Mouse (Mus musculus): ENCODE measurements around the gene Upk2. TPM values are rescaled to one million over a fixed set of nuclear protein-coding genes. Genes with fewer than 3 reads are reported as not detected.

Gene Upk2
- polyA plus RNA-seq, 1 experiment from 2014 or later = not detected

DNA sequence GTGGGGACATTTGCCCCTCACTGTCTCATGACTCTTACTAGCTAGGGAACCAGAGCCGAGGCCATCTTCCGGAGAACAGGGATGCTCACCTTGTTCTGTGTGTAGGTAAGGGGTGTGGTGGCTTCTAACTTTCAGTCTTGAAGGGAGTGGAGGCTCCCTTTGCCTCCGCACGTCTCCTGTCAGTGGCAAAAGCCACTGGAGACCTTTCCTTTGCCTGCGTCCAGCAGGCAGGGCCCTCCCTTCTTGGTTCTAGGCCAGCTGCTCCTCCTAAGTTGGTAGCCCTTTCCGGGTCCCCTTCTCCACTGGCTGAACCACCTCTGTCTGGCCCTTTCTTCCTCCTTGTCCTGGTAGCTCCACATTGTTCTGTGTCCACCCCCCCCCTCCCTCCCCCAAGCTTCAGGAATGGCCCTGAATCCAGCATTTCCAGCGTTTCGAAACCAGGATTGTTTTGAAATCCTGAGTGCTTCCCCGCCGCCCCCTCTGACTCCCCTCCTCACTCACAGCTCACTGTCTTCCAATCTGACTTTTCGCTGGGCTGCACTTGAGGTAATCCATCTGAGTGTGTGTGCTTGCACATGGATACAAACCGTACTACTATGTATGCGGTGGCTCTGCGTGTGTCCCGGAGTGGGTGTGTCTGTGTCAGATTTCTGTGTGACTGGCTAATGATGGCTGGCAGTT is 32.1 kb upstream of the Upk2 start:
- Histone ChIP-seq H3K9ac (no peak overlapping the region), H3K27me3 (peaks cover 35% of the 10 kb centered on the region), H3K4me3 (replicated peaks) (peak overlapping the region; percentile 31), H3K4me1 (replicated peaks) (peaks cover 90% of the 10 kb centered on the region), H3K27ac (peak overlapping the region; percentile 81), H3K4me2 (peak overlapping the region; percentile 77), H3K9me3 (replicated peaks) (no peaks in the 10 kb centered on the region), H3K36me3 (no peaks in the 10 kb centered on the region)
- 51% methylated on average over 15 of the region's 15 CpGs for WGBS (ENCODE audit: insufficient replicate concordance)
- ATAC-seq (ENCODE audit: low read depth) (no peak), DNase-seq (no peak)

DNA sequence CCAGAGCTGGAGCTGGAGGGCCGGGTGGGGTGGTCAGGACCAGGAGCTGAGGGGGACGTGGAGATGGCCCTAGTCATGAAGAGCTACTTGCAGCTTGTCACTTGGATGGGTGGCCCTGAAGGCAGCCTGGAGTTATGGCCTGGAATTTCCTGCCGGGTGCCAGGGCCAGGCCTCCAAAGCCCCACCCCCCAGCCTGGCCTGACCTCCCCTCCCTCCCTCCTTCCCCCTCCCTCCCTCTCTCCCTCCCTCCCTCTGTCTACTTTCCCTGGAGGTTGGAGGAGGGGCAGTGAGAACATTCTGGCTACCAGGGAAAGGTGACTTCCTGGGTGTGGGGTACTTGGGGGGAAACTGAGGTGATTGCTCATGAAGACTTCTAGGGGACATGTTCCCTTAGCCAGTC is 31.6 kb upstream of the Upk2 start:
- Histone ChIP-seq H3K9ac (peak overlapping the region; percentile 4; the same call in 1 of the 2 replicates), H3K27me3 (peaks cover 40% of the 10 kb centered on the region), H3K27ac (peak overlapping the region; percentile 81), H3K4me3 (replicated peaks) (peak overlapping the region; percentile 72), H3K4me1 (replicated peaks) (peaks cover 85% of the 10 kb centered on the region), H3K36me3 (no peaks in the 10 kb centered on the region), H3K9me3 (replicated peaks) (no peaks in the 10 kb centered on the region), H3K4me2 (peak overlapping the region; percentile 77)
- DNase-seq (no peak), ATAC-seq (ENCODE audit: low read depth) (no peak)
- WGBS (ENCODE audit: insufficient replicate concordance) = 39% methylated on average over 3 of the region's 3 CpGs

DNA sequence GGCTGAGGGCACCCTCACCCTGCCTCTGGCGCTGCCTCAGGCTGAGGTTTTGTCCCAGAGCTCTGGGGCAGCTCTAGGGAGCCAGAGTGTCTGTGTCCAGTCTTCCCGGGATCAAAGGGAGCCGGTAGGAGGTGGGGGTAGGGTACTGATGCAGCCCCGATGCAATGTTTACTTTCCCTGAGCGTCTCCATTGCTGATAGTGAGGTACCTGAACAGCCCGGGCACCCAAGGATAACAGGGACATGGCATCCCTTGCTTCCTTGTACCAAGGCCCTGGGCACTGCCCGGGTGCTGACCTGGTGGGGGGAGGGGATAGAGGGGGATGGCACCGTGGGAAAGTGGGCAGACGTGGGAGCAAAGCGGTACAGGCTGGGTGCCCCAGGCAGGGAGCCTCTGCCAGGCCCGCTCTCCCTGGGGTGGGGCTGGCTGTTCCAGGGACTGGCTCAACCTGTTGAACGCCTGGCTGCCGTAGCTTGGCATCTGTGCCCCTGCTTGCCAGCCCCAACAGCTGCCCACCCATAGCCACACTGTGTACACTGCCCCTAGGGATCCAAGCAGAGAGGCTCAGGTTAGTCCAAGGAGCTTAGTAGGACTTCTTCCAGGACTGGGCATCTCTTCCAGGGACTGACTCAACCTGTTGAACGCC is 30.9 kb upstream of the Upk2 start:
- Histone ChIP-seq H3K4me3 (replicated peaks) (peak overlapping the region; percentile 72), H3K9ac (peak overlapping the region; percentile 40; the same call in 1 of the 2 replicates), H3K4me1 (replicated peaks) (peaks cover 78% of the 10 kb centered on the region), H3K36me3 (no peaks in the 10 kb centered on the region), H3K9me3 (replicated peaks) (no peaks in the 10 kb centered on the region), H3K27ac (peak overlapping the region; percentile 56), H3K4me2 (peak overlapping the region; percentile 77), H3K27me3 (peaks cover 47% of the 10 kb centered on the region)
- DNase-seq (no peak), ATAC-seq (ENCODE audit: low read depth) (no peak)
- WGBS (ENCODE audit: insufficient replicate concordance) = 48% methylated on average over 14 of the region's 14 CpGs

DNA sequence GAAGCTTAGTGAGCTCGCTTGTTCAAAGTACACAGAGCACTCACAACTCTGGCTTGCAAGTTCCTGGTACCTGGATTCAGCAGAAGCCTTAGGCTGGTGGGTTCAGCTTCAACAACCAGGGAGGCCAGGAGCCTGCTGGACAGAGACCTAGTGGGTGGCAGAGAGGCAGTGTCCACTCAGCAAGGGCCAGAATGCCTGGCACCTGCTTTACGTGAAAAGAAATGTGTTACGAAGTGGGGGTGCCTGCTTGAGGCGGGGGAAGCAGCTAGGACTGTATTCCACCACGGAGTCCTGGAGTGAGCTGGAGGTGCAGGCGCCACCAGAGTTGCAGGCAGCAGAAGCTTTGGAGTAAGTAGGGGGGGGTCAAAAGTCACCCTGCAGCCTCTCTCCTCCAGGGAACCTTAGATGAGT is 30.3 kb upstream of the Upk2 start:
- ATAC-seq (ENCODE audit: low read depth) (no peak), DNase-seq (no peak)
- Histone ChIP-seq H3K27ac (peak overlapping the region; percentile 48; the same call in 1 of the 2 replicates), H3K4me1 (replicated peaks) (peaks cover 73% of the 10 kb centered on the region), H3K9me3 (replicated peaks) (no peaks in the 10 kb centered on the region), H3K36me3 (no peaks in the 10 kb centered on the region), H3K4me2 (peak overlapping the region; percentile 77), H3K9ac (peak overlapping the region; percentile 40; the same call in 1 of the 2 replicates), H3K4me3 (replicated peaks) (peak overlapping the region; percentile 72), H3K27me3 (peaks cover 52% of the 10 kb centered on the region)
- 52% methylated on average over 6 of the region's 6 CpGs for WGBS (ENCODE audit: insufficient replicate concordance)

DNA sequence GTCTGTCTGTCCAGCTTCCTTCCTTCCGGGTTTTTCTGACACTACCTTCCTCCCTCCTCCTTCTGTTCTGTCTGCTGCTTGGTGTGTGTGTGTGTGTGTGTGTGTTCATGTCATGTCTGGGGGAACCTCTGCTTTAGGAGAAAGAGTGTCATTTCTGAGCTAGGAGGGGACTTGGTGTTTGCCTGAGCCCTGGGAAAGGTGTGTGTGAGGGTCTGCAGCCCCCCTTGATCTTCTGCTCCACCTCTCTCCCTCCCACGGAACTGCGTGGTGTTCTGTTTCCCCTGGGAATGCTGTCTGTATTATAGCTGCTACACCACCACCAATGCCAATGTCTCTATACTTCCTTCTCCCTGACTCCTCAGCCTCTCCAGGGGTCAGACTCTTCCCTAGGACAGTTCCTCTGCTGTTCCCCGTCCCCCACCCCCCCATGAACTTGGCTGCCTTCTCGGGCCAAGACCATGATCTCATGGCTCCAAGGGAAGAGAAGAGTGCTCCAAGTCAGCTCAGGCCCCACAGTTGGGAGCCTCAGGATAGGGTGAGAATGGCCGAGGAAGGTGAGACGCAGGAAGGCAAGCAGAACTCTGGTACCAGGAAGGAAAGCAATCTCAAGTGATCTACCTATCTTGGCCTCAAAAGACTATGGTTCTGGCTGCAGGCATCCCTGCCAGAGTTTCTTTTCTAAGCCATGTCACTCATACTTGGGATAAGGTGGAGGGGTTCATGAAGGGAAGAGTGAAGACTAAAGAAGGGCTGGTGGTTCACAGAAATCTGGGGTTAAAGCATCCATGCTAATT is 29.7 kb upstream of the Upk2 start:
- Histone ChIP-seq H3K4me2 (peak overlapping the region; percentile 77), H3K27ac (peak overlapping the region; percentile 48; the same call in 1 of the 2 replicates), H3K4me1 (replicated peaks) (peaks cover 72% of the 10 kb centered on the region), H3K36me3 (no peaks in the 10 kb centered on the region), H3K9ac (peak overlapping the region; percentile 77; the same call in 1 of the 2 replicates), H3K4me3 (replicated peaks) (peak overlapping the region; percentile 72), H3K9me3 (replicated peaks) (no peaks in the 10 kb centered on the region), H3K27me3 (peaks cover 58% of the 10 kb centered on the region)
- DNase-seq (no peak), ATAC-seq (ENCODE audit: low read depth) (no peak)
- WGBS (ENCODE audit: insufficient replicate concordance) = 30% methylated on average over 7 of the region's 7 CpGs

DNA sequence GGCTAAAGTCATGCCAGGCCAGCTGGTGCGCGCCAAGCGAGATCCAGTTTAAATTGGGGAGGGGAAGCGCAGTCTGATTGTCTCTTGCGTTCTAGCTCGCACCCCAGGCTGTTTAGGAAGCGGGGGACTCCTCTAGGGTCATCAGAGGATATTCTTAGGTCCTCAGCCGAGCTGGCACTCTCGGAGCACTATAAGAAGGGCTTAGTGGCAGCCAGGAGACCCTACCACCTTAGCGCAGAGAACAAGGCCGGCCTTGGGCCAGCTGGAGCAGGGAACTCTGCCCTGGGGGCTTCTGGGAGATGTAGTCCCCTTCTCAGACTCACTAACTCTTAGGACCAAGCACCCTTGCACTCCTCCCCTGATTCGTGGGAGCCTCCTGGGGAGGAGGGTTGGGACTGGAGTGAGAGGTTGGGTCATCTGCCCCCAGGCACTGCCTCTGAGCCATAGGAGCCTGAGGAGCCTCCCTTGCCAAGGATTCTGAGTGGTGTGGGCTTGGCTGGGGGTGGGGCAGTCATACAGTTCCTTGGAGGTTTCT is 28.8 kb upstream of the Upk2 start:
- Histone ChIP-seq H3K4me1 (replicated peaks) (peaks cover 72% of the 10 kb centered on the region), H3K4me2 (peak overlapping the region; percentile 77), H3K36me3 (no peaks in the 10 kb centered on the region), H3K9me3 (replicated peaks) (no peaks in the 10 kb centered on the region), H3K27ac (peak overlapping the region; percentile 72), H3K4me3 (replicated peaks) (peak overlapping the region; percentile 72), H3K27me3 (peaks cover 68% of the 10 kb centered on the region), H3K9ac (peak overlapping the region; percentile 77)
- DNase-seq = no peak
- ATAC-seq (ENCODE audit: low read depth) = no peak
- under 1% methylated on average over 12 of the region's 12 CpGs for WGBS (ENCODE audit: insufficient replicate concordance)

DNA sequence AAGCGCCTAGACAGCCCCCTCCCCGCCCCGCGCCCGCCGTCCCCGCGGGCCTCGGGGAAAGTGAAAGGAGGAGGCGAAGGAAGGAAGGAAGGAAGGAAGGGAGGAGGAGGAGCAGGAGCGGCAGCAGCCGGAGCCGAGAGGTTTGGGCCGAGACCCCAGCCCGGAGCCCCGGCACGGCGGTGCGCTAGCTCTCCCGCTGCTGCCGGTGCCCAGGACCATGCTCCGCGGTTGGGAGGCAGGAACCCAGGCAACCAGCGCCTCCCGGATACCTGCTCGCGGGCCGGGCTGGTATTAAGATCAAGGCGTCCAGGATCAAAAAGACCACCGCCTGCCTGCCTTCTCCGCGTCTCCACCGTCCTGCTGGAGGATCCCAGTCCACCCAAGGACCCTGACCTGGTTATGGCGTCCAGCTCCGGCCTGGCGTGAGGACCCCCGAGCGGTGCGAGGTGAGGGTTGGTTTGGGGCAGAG is 28.3 kb upstream of the Upk2 start:
- H3K27ac ChIP-seq = peak overlapping the region; percentile 72
- no peaks in the 10 kb centered on the region for H3K9me3 ChIP-seq (replicated peaks)
- WGBS (ENCODE audit: insufficient replicate concordance) = under 1% methylated on average over 30 of the region's 39 CpGs
- H3K4me3 ChIP-seq (replicated peaks) = peak overlapping the region; percentile 72
- H3K36me3 ChIP-seq = no peaks in the 10 kb centered on the region
- H3K27me3 ChIP-seq = peaks cover 73% of the 10 kb centered on the region
- no peak for ATAC-seq (ENCODE audit: low read depth)
- peak overlapping the region; percentile 77 for H3K9ac ChIP-seq
- H3K4me1 ChIP-seq (replicated peaks) = peaks cover 72% of the 10 kb centered on the region
- H3K4me2 ChIP-seq = peak overlapping the region; percentile 77
- no peak for DNase-seq

DNA sequence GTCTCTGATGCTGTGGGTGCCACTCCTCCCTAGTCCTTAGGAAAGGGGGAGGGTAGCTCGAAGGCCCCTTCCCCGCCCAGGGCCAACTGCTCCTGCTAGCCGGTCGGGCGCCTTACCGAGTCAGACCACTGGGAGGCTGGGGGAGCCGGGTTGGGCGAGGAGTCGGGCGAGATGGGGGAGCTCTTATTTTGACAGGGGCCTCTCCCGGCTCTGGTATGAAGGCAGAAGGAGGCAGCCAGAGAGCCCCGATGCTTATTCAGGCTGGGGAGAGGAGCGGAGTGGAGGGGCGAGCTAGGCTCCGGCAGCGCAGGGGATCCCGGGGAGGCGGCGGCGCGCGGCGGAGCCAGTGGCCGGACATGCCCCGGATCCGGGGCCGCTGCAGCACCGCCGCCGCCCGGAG is 27.8 kb upstream of the Upk2 start, which contains the start of gene Bcl9l:
Gene Bcl9l (plus strand): TSS at position 274 of the 400 bp plus-strand sequence.
- Histone ChIP-seq H3K27me3 (peaks cover 76% of the 10 kb centered on the region), H3K36me3 (no peaks in the 10 kb centered on the region), H3K4me1 (replicated peaks) (peaks cover 72% of the 10 kb centered on the region), H3K9ac (peak within 1 kb of the TSS; percentile 77), H3K4me2 (peak within 1 kb of the TSS; percentile 77), H3K4me3 (replicated peaks) (peak within 1 kb of the TSS; percentile 72), H3K27ac (peak within 1 kb of the TSS; percentile 72), H3K9me3 (replicated peaks) (no peaks in the 10 kb centered on the region)
- DNase-seq (peak; percentile 75), ATAC-seq (ENCODE audit: low read depth) (peak; percentile 24)
- 0% methylated on average over 16 of the region's 31 CpGs for WGBS (ENCODE audit: insufficient replicate concordance)

DNA sequence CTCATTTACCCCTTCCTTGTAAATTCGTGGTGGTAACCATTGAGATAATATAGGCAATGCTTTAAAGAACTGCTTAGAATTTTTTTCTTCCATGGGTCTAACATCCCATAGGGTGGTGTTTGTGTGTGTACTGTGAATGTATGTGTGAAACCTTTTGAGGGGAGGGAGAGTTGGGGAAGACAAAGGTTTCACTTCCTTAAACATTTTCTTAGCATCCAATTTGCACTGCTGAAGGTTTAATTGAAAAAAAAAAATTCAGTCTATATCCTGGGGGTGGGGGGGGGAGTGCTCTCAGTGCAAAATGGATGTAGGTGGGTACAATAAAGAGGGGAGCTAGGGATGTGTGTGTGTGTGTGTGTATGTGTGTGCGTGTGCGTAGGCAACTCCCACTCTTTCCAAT is 27.3 kb upstream of the Upk2 start:
- peaks cover 71% of the 10 kb centered on the region for H3K4me1 ChIP-seq (replicated peaks)
- peaks cover 76% of the 10 kb centered on the region for H3K27me3 ChIP-seq
- H3K9ac ChIP-seq = no peak overlapping the region
- 0 out of 2 replicates have a peak, but pooled peaks have one; percentile 2 for ATAC-seq (ENCODE audit: low read depth)
- no peak overlapping the region for H3K27ac ChIP-seq
- H3K4me3 ChIP-seq (replicated peaks) = peak overlapping the region; percentile 72
- H3K36me3 ChIP-seq = no peaks in the 10 kb centered on the region
- DNase-seq = no peak
- H3K4me2 ChIP-seq = peak overlapping the region; percentile 77
- WGBS (ENCODE audit: insufficient replicate concordance) = 11% methylated on average over 3 of the region's 3 CpGs
- no peaks in the 10 kb centered on the region for H3K9me3 ChIP-seq (replicated peaks)

DNA sequence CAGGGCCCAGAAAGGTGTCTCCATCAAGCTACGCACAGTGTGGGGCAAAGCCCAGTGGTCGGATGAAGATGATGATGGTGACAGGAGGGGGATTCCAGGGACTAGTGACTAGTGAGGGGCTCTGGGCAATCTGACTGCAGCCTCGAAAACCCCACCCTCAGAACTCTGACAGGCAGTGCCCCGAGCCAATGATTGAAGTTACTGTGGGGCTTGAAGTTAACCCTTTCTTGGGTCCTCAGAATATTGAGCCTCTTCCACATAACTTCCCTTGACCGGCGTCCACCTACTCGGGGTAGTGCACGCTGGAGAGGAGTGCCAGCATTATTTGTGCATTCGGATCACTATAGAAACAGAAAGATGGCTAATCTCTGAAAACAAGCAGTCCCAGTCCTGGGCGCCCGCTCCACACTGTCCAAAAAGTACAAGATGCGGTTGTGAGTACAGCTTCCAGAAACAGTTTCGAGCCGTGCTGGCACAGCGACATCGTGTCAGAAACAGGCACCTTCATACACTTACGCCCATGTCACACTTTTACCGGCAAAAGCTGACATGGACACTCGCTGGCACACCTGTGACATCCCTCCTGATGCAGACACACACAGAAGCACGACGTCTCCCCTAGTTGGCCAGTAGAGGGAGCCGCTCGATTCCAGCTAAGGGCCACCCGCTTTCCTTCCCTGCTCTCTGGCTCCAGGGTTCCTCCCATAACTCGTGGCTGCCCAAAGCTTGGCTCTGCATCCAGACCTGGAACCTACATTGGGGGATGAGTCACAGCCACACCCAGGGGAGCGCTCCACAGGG is 25.1 kb upstream of the Upk2 start:
- DNase-seq (peak; percentile 62), ATAC-seq (ENCODE audit: low read depth) (peak; percentile 38)
- no peaks in the 10 kb centered on the region for H3K9me3 ChIP-seq (replicated peaks)
- under 1% methylated on average over 26 of the region's 26 CpGs for WGBS (ENCODE audit: insufficient replicate concordance)
- H3K4me1 ChIP-seq (replicated peaks) = peaks cover 51% of the 10 kb centered on the region
- peak overlapping the region; percentile 86 for H3K4me2 ChIP-seq
- peaks cover 70% of the 10 kb centered on the region for H3K27me3 ChIP-seq
- peak overlapping the region; percentile 62 for H3K4me3 ChIP-seq (replicated peaks)
- H3K36me3 ChIP-seq = no peaks in the 10 kb centered on the region
- H3K27ac ChIP-seq = peak overlapping the region; percentile 66
- peak overlapping the region; percentile 58 for H3K9ac ChIP-seq

Measured in liver, embryonic 13.5 days (tissue).